Mouse (Mus musculus): ENCODE measurements around the gene Leng9.

Leng9 gene

DNA sequence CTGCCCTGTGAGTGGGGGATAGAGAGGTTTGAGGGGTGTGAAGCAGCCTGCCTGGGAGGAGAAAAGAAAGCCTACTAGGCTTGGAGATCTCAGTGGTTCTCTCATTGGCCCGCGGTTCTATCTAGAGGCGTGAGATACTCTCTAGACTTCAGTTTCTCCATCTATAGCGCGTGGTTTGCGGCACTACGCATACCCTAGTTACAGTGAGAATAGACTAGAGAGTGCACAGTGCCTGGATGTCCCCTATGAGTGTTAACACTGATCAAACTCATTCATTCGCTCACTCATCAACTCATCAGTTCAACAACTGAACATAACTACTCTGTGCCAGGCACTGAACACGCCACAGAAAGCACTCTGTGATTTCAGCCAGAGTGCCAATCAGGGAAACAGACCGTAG, 27.4 kb downstream of the Leng9 start:
- no peak for DNase-seq

- no peak for DNase-seq
Measured at GRCm38 (mm10) chr7:4122076-4122768, 28.0 kb downstream of the Leng9 start.

DNA sequence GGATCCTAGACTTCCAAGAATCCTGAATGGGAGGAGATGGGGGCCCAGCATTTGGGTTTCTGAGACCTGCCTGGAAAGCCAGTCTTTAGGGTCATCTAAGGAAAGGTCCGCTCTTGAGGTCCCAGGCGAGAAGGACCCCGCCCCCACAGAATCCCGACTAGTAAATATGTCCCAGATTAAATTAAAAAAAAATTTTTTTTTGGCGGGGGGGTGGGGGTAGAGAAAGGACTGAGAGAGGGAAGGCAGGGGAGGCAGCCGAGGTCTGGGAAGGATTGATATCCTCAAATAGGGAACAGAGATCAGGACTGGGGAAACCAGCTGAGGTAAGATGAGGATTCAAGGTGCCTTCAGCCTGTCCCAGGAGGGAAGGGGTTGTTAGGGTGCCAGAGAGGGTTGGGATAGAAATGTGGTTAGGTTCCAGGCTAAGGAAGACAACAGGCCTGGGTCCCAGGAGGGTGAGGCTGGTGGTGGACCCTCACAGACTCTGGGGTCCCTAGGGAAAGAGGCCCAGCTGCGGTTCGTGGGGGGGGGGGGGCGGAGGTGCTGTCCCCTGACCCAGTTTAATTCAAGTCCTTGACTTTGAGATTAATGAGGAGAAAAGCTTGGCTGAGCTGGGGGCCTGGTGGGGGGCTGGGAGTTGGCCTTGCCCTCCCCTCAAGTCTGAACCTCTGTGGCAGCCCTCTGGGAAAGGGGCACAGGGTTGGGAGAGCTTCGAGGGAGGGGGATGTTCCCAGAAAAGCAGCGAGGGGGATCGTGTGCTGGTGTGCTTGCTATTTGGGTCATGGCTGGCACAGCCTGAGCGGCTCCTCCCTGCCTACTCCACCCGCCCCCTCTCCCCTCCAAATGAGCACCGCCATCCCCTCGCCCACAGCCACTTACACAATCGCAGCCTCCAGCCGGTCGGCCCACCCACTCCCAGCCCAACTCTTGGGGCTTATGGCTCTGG, 29.9 kb downstream of the Leng9 start:
- no peak for DNase-seq

- no peak for DNase-seq
Measured at GRCm38 (mm10) chr7:4119344-4119902, 30.8 kb downstream of the Leng9 start, which contains the start of gene Ttyh1. Ttyh1 (plus strand) TSS chr7:4119408.

- no peak for DNase-seq
Measured at GRCm38 (mm10) chr7:4117050-4117814, 32.9 kb downstream of the Leng9 start.

GRCm38 (mm10) chr7:4111766-4112165, 38.4 kb downstream of the Leng9 start:
- no peak for DNase-seq

DNA sequence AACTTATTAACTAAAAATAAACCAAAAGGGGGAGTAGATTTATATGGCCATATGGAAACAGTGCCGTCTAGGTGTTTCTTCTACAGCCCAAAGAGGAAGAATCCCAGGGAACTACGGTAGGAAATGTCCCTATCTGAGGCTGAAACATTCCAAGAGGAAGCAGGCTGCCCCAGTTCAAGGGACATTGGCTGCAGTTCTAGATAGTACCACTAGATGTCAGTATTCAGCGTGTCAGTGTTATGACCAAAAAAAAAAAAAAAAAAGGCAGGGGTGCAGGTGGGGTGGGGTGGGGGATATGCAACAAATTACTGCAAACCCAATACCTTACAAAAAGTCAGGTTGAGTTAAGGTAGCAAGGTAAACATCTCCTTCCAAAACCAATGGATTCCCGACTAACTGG, 46.8 kb downstream of the Leng9 start:
- DNase-seq: no peak

- no peak for DNase-seq
Measured at GRCm38 (mm10) chr7:4101144-4101543, 49.0 kb downstream of the Leng9 start.

- DNase-seq: no peak
Measured at GRCm38 (mm10) chr7:4098832-4099231, 51.3 kb downstream of the Leng9 start.

GRCm38 (mm10) chr7:4098301-4098700, 51.9 kb downstream of the Leng9 start:
- DNase-seq: no peak

Measured in kidney, adult 11 months (tissue).